Mouse (Mus musculus) gastrocnemius, postnatal 10 days (tissue): ENCODE measurements around the gene Spsb3. TPM values are rescaled to one million over a fixed set of nuclear protein-coding genes. Genes with fewer than 3 reads are reported as not detected.

Source experiments
- total RNA-seq, 2 experiments: library from RNA; stranded (reverse); gene quantifications; 2 replicates each; pipeline ENCODE4 v1.2.3; 2021

Gene Spsb3
- total RNA-seq, 2 experiments from 2014 or later = 28.2 to 30.4 TPM

Other genes with a start within 250 kb of the Spsb3 start
- gene Slc9a3r2, start 236.3 kb upstream of the Spsb3 start, total RNA-seq = 10 to 100 TPM; 30.1 to 33.4 TPM
- gene Npw, start 228.2 kb upstream of the Spsb3 start, total RNA-seq = not detected
- 10 to 100 TPM; 18.0 to 21.0 TPM for gene Zfp598, start 217.0 kb upstream of the Spsb3 start, total RNA-seq
- gene Syngr3, start 196.7 kb upstream of the Spsb3 start, total RNA-seq = under 1 TPM; 0.16 to 0.52 TPM
- 10 to 100 TPM; 22.2 to 24.6 TPM for gene Gfer, start 190.5 kb upstream of the Spsb3 start, total RNA-seq
- gene Noxo1, start 190.4 kb upstream of the Spsb3 start, total RNA-seq = 1 to 10 TPM; 1.6 to 1.9 TPM
- 10 to 100 TPM; 16.7 to 19.4 TPM for gene Tbl3, start 179.0 kb upstream of the Spsb3 start, total RNA-seq
- gene Rnf151, start 168.6 kb upstream of the Spsb3 start, total RNA-seq = not detected
- gene Rps2, start 168.5 kb upstream of the Spsb3 start, total RNA-seq = 100 to 1,000 TPM; 732 to 736 TPM
- gene Ndufb10, start 162.2 kb upstream of the Spsb3 start, total RNA-seq = 100 to 1,000 TPM; 400 to 516 TPM
- gene Rpl3l, start 158.8 kb upstream of the Spsb3 start, total RNA-seq = 100 to 1,000 TPM; 593 to 752 TPM
- gene Msrb1, start 150.0 kb upstream of the Spsb3 start, total RNA-seq = 100 to 1,000 TPM; 127 to 132 TPM
- under 1 TPM in 1 of 2 experiments, not detected in 1; 0.32 TPM for gene Hs3st6, start 133.7 kb upstream of the Spsb3 start, total RNA-seq
- not detected for gene Meiob, start 82.4 kb upstream of the Spsb3 start, total RNA-seq
- gene Hagh, start 46.5 kb upstream of the Spsb3 start, total RNA-seq = 10 to 100 TPM; 78.0 to 86.1 TPM
- gene Fahd1, start 36.3 kb upstream of the Spsb3 start, total RNA-seq = 10 to 100 TPM; 30.7 to 33.6 TPM
- gene Igfals, start 20.6 kb upstream of the Spsb3 start, total RNA-seq = 1 to 10 TPM; 3.6 to 7.0 TPM
- 10 to 100 TPM; 15.0 to 18.5 TPM for gene Nubp2, start 294 bp upstream of the Spsb3 start, total RNA-seq
- 10 to 100 TPM; 12.0 to 20.8 TPM for gene Eme2, start 8.4 kb downstream of the Spsb3 start, total RNA-seq
- gene Mrps34, start 8.5 kb downstream of the Spsb3 start, total RNA-seq = 100 to 1,000 TPM; 108 to 121 TPM
- 10 to 100 TPM; 13.5 to 14.7 TPM for gene Nme3, start 9.9 kb downstream of the Spsb3 start, total RNA-seq
- gene Mapk8ip3, start 50.3 kb downstream of the Spsb3 start, total RNA-seq = 10 to 100 TPM; 23.5 to 37.8 TPM
- gene Jpt2, start 74.0 kb downstream of the Spsb3 start, total RNA-seq = 10 to 100 TPM; 17.2 to 24.5 TPM
- gene Cramp1l, start 129.1 kb downstream of the Spsb3 start, total RNA-seq = 1 to 10 TPM; 9.1 to 9.9 TPM
- gene Ift140, start 129.4 kb downstream of the Spsb3 start, total RNA-seq = 1 to 10 TPM; 6.3 to 7.3 TPM
- 10 to 100 TPM; 16.0 to 16.5 TPM for gene Tmem204, start 196.9 kb downstream of the Spsb3 start, total RNA-seq
- 10 to 100 TPM; 13.0 to 16.1 TPM for gene Telo2, start 229.3 kb downstream of the Spsb3 start, total RNA-seq
- gene Ptx4, start 234.1 kb downstream of the Spsb3 start, total RNA-seq = 1 to 10 TPM; 7.3 to 8.7 TPM
- 10 to 100 TPM; 14.0 to 20.0 TPM for gene Clcn7, start 246.7 kb downstream of the Spsb3 start, total RNA-seq